Mouse (Mus musculus): ENCODE results near the gene Atoh7.

Gene Atoh7

DNA sequence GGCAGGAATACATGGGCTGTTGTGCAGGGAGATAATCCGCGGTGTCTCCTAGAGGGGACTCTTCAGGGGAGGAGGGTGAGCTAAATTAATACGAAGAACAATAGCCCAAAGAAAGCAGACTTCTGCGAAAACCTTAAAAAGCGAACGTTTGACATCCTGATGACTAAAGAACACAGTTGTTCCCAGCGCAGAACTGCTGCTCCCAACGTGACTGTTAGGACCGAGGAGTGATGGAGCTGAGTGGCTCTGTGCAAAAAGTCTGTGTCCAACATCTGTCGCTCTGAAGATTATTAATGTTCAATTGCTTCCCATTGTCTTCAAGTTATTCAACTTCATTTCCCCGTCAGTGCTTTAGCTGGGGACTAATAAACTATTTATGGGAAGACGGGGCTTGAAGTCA, 1.3 kb upstream of the Atoh7 start:
- DNase-seq (ENCODE audit: low spot score): no peak

DNA sequence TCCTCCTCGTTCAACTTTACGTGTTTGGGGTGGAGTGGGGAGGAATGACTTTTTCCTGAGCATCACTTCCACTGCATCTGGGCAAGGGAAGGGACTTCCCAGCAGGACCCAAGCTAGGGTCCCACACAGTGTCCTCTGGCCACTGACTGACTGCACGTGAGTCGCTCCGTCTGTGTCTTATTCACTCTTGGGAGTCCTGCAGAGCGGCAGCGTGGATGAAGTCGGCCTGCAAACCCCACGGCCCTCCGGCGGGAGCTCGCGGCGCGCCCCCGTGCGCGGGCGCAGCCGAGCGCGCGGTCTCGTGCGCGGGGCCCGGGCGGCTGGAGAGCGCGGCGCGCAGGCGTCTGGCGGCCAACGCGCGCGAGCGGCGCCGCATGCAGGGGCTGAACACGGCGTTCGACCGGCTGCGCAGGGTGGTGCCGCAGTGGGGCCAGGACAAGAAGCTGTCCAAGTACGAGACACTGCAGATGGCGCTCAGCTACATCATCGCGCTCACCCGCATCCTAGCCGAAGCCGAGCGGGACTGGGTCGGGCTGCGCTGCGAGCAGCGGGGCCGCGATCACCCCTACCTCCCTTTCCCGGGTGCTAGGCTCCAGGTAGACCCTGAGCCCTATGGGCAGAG, 601 bp downstream of the Atoh7 start:
- DNase-seq (ENCODE audit: low spot score): peak; percentile 11

DNA sequence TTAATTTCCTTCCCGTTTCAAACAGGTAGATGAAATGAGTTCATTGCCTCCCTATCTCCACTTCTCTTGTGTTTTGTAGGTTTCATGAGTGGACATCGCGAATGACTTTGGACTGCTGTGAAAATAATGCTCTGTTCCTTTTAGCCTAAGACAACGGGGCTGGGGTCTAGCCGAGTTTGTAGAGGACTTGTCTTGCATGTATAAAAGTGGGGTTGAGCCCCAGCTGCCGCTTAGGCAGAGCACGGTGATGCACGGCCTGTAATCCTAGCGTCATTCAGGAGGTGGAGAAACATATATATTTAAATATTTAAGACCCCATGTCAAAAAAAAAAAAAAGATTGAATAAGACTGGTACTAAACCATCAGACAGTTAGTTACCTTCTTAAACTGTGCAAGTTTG, 1.2 kb downstream of the Atoh7 start:
- DNase-seq (ENCODE audit: low spot score): no peak

DNA sequence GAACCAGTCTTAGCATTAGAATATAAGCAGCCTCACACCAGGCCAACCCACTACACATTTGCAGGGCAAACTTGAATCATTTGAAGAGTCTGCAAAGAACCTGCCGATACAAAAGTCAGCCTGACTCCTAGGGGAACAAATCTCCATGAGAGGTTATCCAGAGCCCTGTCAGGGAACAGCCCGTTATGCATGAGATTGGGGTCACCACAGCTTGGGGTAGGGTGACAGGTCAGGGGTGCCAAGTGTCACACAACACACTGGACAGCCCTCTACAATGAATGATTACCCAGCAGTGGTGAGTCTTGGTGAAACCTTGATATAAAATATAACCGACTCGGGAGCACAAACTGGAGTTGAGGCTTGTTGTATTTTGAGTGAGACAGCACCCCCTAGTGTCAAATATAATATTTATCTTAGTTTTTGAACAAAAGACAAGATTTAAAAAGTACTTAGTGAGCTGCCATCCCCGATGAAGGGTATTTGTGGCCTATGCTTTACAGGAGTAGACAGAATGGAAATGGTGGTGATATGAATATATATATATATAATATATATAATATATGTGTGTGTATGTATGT, 13.7 kb downstream of the Atoh7 start:
- DNase-seq (ENCODE audit: low spot score): no peak

DNA sequence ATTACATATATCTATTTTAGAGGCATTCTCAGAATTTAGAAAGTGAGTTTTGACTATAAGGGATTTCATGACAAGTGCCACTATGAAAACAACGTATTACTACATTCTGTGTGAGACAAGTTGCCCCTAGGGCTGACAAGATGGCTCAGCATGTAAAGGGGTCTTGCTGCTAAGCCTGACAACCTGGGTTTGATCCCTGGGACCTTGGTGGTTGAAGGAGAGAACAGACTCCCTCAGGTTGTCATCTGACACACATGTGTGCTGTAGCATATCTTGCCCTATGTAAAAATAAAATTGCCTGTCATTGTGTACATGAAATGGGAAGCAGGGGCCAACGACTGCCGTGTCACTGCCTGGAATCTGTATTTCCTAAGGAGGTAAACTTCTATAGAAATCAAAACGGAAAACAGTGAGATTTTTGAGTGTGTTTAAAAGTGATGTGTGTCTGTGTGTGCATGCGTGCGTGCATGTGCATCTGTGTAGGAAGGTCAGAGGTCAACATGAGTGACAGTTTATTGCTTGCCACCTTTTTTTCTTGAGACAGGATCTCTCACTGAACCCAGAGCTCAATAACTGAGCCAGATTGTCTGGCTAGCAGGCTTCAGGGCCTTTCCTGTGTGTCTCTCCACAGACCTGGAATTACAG, 14.4 kb downstream of the Atoh7 start:
- DNase-seq (ENCODE audit: low spot score): no peak

DNA sequence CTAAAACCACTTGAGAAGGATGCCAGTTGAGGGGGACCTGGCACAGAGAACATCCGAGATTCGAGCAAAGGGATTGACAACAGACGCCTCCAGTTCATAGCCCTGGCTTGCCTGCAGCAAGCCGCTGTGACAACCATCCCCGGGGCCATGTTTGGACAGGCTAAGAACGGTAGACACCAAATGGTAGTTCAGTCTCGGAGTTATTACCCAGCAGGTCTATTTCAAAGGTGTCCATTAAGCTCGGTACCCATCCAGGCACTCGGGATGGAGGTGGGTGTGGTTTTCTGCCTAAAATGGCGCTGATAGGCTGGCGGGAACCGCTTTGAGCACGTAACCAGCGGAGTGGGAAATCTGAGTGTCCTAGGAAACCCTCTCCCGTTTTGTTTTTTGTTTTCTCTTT, 16.4 kb downstream of the Atoh7 start:
- DNase-seq (ENCODE audit: low spot score): no peak

DNA sequence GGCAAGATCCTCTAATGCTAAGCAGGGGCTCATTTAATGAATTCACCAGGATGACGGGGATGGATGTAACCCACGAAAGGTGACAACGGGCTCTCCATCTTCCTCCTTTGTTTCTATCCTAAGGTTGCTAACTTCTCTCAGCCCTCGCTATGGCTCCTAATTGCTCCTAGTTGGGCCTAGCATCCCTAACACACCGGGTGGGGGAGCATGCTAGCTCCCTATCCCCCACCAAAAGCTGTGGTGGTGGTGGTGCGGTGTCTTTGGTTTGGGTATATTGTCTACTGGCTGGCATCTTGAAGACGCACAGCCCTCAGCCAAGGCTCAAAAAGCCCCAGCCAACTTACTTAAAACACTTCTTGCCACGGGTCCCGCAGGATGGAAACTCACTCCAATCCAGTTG, 16.9 kb downstream of the Atoh7 start:
- DNase-seq (ENCODE audit: low spot score): no peak

DNA sequence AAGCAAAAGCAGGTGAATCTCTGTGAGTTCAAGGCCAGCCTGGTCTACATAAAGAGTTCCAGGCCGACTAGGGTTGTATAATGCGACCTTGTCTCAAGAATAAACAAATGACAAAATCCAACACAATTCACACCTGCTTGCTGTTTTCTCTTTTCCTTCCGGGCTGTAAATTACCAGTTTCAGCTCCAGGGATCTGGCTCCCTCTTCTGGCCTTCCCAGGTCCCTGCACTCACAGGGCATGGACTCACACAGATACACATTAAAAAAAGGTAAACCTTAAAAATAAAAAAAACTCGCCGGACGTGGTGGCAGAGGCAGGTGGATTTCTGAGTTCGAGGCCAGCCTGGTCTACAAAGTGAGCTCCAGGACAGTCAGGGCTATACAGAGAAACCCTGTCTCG, 18.1 kb downstream of the Atoh7 start:
- no peak for DNase-seq (ENCODE audit: low spot score)

DNA sequence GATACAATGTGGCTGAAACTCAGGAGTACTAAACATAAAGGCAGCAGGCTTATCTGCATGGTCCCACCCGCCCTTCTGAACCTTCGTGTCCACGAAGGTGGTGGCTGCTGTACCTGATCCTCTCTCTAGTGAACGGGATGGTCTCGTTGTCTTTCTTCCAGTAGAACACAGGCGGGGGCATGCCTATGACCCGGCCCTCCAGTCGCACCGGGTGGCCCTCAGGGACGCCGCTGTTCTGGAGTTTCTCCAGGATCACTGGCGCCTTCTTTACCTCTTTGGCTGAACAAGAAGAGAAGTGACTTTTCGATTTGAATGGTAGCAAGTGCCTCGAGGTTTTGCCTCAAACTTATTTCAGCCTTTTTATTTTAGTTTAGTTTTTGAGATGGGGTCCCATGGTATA, 20.5 kb downstream of the Atoh7 start:
- DNase-seq (ENCODE audit: low spot score): no peak

DNA sequence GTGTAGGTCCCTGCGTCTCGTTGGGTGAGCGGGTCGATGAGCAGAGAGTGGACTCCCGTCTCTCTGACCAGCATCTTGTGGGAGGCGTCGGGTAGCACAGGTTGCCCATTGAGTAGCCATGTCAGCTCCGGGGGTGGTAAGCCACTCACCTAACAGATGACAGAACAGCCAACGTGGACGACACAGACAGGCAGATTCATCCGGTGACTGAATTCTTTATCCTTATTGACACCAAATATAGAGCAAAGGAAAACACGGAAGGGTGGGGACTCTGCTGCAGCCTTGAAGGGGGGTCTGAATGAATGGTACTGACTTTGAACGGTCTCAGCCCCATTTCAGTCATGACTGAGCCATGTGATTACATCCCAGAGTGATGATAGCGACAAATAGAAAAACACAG, 22.5 kb downstream of the Atoh7 start:
- no peak for DNase-seq (ENCODE audit: low spot score)

DNA sequence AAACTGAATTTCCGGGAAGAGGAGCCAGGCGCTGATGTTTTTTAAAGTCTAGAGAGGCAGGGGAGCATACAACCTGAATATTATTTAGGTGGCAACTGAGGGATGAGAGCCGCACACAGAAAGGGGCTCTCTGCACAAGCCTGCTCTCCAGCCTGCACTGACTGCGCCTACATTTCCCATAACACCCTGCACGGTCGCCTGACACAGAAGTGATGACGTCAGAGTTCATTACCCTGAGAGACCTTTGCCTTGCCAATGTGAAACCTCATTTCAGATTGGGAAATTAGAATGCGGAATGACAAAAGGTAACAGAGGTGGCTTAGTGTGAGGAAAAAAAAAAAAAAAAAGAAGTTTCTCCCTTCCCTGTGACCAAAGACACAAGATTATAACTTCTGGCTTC, 23.1 kb downstream of the Atoh7 start:
- no peak for DNase-seq (ENCODE audit: low spot score)

DNA sequence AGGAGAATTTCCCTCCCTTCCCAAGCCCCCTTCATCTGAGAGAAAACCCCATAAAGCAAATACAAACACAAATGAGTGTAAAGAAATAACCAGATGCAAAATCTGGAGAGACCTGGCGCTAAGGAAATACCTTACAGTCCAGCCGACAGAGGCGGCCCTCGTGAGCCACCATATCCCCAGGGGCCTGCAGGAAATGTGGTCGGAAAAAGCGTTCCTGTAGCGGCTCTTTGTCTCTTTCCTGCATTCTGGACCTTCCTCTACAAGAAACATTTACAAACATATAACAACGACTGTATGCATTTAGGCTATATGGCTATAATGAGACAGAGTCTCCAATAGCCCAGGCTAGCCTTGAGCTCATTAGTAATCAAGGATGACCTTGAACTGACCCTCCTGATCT, 23.7 kb downstream of the Atoh7 start:
- DNase-seq (ENCODE audit: low spot score): no peak

DNA sequence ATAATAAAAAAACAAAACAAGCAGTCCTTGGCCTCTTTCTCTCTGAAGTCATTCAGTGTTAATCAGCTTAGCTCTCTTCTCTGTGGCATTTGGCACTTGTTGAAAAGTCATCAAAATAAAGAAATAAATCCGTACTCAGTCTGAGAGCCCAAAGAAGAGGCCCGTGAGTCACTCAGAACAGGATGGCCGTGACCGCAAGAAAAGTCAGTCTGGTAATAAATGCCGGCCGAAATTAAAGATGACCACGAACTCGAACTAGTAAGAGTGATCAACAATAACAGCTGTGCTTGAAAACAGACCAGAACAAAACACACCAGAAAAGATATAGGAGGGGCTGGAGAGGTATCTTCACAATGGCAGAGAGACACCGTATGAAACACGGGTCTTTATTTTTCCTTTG, 24.6 kb downstream of the Atoh7 start:
- no peak for DNase-seq (ENCODE audit: low spot score)

DNA sequence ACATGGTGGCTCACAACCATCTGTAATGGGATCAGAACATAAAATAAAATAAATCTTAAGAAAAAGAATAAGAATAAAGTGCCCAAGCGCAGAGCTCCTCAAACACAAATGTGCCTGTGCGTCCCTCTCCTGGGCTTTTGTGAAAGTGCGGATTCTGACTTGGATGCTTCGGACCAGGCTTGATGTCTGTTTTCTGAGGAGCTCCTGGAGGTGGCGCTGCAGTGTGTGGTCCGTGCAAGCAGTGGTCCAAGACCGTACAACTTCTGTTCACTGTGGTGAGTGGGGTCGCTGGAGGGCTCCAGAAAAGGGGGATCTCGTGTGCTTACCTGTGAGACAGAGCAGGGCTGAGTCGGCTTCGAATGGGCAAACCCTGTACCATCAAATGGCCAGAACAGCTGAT, 25.9 kb downstream of the Atoh7 start:
- no peak for DNase-seq (ENCODE audit: low spot score)

DNA sequence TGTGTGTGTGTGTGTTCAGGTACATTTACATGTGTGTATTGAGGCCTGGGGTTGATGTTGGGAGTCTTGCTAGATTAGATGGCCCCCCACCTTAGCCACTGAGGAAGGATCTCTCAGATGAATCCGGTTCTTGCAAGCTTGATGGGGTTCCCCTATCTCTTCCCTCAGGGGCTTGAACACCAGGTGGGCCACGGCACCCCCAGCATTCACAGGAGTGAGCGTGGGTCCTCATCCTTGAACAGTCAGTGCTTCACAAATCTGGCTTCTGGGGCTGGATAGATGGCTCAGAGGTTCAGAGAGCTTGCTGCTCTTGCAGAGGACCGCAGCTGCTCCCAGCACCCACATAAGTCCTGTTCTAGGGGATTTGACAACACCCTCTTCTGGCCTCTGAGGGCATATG, 26.7 kb downstream of the Atoh7 start:
- DNase-seq (ENCODE audit: low spot score): no peak

DNA sequence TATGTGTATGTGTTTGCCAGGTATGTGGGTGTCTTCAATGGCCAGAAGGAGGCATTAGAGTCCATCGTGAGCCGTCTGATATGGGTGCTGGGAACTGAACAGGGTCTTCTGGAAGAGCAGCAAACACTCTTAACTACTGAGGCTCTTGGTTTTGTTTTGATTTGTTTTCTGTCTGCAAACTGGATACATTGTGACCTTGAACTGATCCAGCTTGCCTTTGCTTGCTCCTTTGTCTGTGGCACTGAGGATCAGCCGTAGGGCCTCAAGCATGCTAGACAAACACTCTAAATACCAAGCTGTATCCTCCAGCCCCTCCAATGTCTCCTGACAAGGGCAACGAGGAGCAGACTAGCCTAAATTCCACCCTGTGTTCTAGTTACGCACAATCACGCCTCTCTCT, 27.7 kb downstream of the Atoh7 start:
- no peak for DNase-seq (ENCODE audit: low spot score)

DNA sequence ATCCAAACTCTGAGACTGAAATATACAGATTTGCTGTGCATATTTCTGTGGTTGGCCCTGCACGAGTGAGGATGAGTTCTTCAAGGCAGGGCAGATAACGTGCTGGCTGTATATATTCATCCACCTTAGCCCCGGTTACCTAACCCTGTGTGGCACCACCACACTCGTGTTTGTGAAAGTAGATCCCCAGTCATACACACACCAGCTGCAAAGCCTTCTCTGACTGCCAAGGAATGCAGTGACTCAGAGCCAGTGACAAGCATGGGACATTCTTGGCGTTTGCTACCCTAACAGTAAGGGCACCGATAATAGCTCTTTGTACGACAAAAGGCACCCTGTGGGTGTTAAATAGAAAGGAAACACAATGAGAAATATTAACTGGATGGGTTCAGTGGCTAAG, 28.8 kb downstream of the Atoh7 start:
- no peak for DNase-seq (ENCODE audit: low spot score)

DNA sequence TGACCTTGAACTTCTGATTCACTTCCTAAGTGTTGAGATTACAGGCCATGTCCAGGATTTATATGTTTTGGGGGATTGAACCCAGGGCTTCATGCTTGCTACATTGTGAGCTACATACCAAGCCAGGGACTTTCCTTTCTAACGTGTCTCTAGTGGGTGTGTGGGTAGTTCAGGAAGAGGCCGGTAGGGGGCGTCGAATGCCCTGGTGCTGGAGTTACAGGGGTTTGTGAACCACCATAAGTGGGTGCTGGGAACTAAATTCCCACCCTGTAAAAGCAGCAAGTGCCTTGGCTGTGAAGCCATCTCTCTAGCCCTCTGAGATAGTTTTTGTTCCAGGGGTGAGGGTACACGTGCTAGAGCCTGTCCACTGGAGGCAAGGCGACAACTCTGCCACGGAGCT, 31.0 kb downstream of the Atoh7 start:
- no peak for DNase-seq (ENCODE audit: low spot score)

DNA sequence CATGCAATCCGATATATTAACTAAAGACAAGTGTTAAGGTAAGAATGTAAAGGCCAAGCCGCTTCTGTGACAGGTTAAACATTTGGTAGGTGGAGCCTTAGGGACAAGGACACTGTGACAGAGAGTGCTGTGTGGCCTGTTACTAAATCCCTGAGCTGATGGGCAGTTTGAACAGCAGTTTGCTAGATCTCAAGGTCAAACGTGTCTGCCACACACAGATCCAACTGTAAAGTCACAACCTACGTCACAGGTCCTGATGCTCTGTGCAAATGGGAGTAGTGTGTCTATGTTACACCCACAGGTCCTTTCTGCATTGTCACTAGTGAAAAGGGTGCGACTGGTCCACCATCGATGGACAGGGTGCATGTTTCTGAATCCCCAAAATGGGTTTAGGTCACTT, 32.9 kb downstream of the Atoh7 start:
- DNase-seq (ENCODE audit: low spot score): no peak

DNA sequence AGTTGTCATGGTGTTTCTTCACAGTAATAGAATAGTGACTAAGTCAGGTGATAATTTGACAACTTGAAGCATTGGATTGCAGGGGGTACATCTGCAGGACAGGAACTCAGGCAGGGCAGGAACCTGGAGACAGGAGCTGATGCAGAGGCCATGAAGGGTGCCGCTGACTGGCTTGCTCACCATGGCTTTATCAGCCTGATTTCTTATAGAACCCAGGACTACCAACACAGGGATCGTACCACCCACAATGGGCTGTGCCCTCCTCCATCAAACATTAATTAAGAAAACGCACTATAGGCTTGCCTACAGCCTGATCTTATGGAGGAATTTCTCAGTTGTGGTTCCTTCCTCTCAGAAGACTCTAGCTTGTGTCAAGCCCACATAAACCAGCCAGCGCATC, 33.9 kb downstream of the Atoh7 start:
- DNase-seq (ENCODE audit: low spot score): no peak

DNA sequence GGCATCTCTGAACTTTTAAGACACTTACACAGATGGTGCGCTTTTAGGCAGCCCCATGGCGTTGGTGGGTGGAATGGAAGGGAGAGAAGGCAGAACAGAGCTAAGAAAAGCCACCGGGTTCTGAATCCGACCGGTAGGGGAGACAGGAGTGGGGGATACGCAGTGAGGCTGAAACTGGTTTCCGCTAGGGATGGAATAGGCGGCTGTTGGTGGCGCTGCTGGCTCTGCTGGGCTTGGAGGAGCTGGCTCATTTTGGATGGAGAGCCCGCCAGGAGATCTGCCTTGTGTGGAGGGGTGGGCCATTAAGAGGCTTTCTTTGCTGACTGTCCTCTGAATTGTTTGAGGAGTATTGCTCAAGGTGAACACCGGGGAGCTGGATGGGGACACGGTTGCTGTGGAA, 36.2 kb downstream of the Atoh7 start:
- DNase-seq (ENCODE audit: low spot score): no peak

DNA sequence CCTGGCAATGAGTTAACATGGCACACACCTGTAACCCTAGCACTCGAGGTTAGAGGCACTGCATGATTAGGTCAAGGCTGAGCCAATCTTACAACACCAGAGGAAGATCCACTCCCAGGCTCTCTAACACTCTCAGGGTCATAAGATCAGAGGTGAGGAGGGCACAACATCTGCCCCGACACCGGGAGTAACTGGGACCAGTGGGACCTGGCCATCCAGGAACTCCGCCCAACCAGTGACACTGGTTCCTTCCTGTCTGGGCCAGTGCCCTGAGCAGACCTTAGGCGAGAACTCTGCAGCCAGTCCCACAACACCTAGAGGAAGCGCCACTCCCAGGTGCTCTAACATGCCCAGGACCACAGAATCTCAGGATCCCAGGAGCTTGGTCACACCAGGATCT, 37.0 kb downstream of the Atoh7 start:
- DNase-seq (ENCODE audit: low spot score): no peak

DNA sequence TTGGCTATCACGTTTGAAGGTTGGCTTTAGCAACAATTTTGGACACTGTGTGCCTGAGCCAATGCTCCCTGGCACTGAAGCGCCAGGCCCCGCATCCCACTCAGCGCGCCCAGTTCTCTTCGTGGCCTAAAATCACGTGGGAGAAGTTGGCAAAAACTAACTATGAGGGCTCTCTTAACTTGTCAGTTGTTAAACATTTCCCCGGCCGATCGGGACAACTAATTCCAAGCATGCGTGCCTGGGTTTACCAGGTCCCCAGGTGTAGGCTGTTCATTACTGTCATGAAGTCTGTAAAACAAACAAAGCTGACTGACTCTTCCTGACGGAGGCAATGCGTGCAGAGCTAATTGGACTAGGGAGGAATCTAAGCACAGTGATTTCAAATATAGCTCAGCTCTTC, 43.2 kb downstream of the Atoh7 start:
- DNase-seq (ENCODE audit: low spot score): no peak
